Mouse (Mus musculus): ENCODE data around the gene Nprl2.

Nprl2 gene

GRCm38 (mm10) chr9:107541474-107542351 is at the start of gene Nprl2, which contains the start of gene Cyb561d2:
Nprl2 (plus strand) TSS chr9:107542226.
Cyb561d2 (minus strand) TSS chr9:107542193.
- peak; percentile 95 for DNase-seq

- no peak for DNase-seq
Observed at GRCm38 (mm10) chr9:107493511-107493910, 48.5 kb upstream of the Nprl2 start.

- DNase-seq: no peak
Observed at GRCm38 (mm10) chr9:107494238-107494637, 47.8 kb upstream of the Nprl2 start.

- no peak for DNase-seq
Observed at GRCm38 (mm10) chr9:107496359-107496758, 45.7 kb upstream of the Nprl2 start.

- DNase-seq: no peak
Observed at GRCm38 (mm10) chr9:107500708-107501286, 41.2 kb upstream of the Nprl2 start.

- DNase-seq: no peak
Observed at GRCm38 (mm10) chr9:107502131-107502846, 39.7 kb upstream of the Nprl2 start.

- DNase-seq: no peak
Observed at GRCm38 (mm10) chr9:107504662-107505537, 37.1 kb upstream of the Nprl2 start.

GRCm38 (mm10) chr9:107508266-107508665 is 33.8 kb upstream of the Nprl2 start:
- DNase-seq: no peak

GRCm38 (mm10) chr9:107510384-107511100 is 31.5 kb upstream of the Nprl2 start:
- DNase-seq: no peak

- DNase-seq: no peak
Observed at GRCm38 (mm10) chr9:107511436-107511835, 30.6 kb upstream of the Nprl2 start.

- DNase-seq: no peak
Observed at GRCm38 (mm10) chr9:107512326-107512725, 29.7 kb upstream of the Nprl2 start.

- peak; percentile 88 for DNase-seq
Observed at GRCm38 (mm10) chr9:107514303-107514955, 27.6 kb upstream of the Nprl2 start.

GRCm38 (mm10) chr9:107520331-107520730 is 21.7 kb upstream of the Nprl2 start:
- no peak for DNase-seq

- no peak for DNase-seq
Observed at GRCm38 (mm10) chr9:107521190-107521589, 20.8 kb upstream of the Nprl2 start.

- DNase-seq: no peak
Observed at GRCm38 (mm10) chr9:107521711-107522399, 20.2 kb upstream of the Nprl2 start.

- DNase-seq: no peak
Observed at GRCm38 (mm10) chr9:107522400-107522711, 19.7 kb upstream of the Nprl2 start.

GRCm38 (mm10) chr9:107526198-107527026 is 15.6 kb upstream of the Nprl2 start:
- DNase-seq: peak; percentile 77

- peak; percentile 90 for DNase-seq
Observed at GRCm38 (mm10) chr9:107533791-107534407, 8.1 kb upstream of the Nprl2 start, which contains the start of gene Tmem115. Tmem115 (plus strand) TSS chr9:107533945.

All from lung, postnatal 14 days (tissue).